In genomic region chr10:61657985-61658384, GRCm38 (mm10) we compare ENCODE assay signal across 8 mouse cellular contexts. TPM values are rescaled to one million over a fixed set of nuclear protein-coding genes. Genes with fewer than 3 reads are reported as not detected.
DNase-seq lines count a peak whose midpoint lies in the region; ATAC-seq and TF ChIP-seq lines count a peak whose summit lies in the region.

No protein-coding gene starts in this region.

- H3K4me2 ChIP-seq in forebrain, postnatal 0 days (ENCODE audit: low read depth): no peak overlapping the region
- H3K4me2 ChIP-seq in lung, postnatal 0 days (replicated peaks; ENCODE audit: low read depth, low read length): no peak overlapping the region

- H3K9ac ChIP-seq in forebrain, postnatal 0 days: no peak overlapping the region
- no peak overlapping the region for H3K9ac ChIP-seq in lung, postnatal 0 days (replicated peaks; ENCODE audit: low read depth)

- TF ChIP-seq CTCF in forebrain, postnatal 0 days (IDR thresholded peaks at IDR 0.05; ENCODE audit: low read depth): peak; percentile 86
- peak; percentile 80 for TF ChIP-seq CTCF in lung, postnatal 0 days (IDR thresholded peaks at IDR 0.05)

- no peak for TF ChIP-seq EP300 in lung, postnatal 0 days (IDR thresholded peaks at IDR 0.05)

- no peaks in the 10 kb centered on the region for H3K9me3 ChIP-seq in heart, embryonic 10.5 days
- H3K9me3 ChIP-seq in forebrain, postnatal 0 days (ENCODE audit: low read length): no peaks in the 10 kb centered on the region
- no peaks in the 10 kb centered on the region for H3K9me3 ChIP-seq in lung, postnatal 0 days (ENCODE audit: low read length)

- WGBS in heart, embryonic 10.5 days: 34% methylated on average over 4 of the region's 4 CpGs
- 28% methylated on average over 4 of the region's 4 CpGs for WGBS in forebrain, postnatal 0 days
- WGBS in lung, postnatal 0 days: 19% methylated on average over 4 of the region's 4 CpGs

- H3K27me3 ChIP-seq in heart, embryonic 10.5 days (ENCODE audit: insufficient read depth, poor library complexity, severe bottlenecking): no peaks in the 10 kb centered on the region
- H3K27me3 ChIP-seq in forebrain, postnatal 0 days (ENCODE audit: insufficient read depth, low read length): no peaks in the 10 kb centered on the region
- H3K27me3 ChIP-seq in lung, postnatal 0 days (replicated peaks; ENCODE audit: insufficient read depth, low read length): no peaks in the 10 kb centered on the region

- ATAC-seq in forebrain, postnatal 0 days: no peak
- ATAC-seq in lung, postnatal 0 days: peak; percentile 34; the same call in 1 of the 2 replicates

- no peak overlapping the region for H3K27ac ChIP-seq in heart, embryonic 10.5 days
- no peak overlapping the region for H3K27ac ChIP-seq in forebrain, postnatal 0 days (ENCODE audit: low read depth, low read length)
- H3K27ac ChIP-seq in lung, postnatal 0 days (ENCODE audit: low read length): no peak overlapping the region

- peak; percentile 45 for DNase-seq in heart, adult 8-10 months (ENCODE audit: low spot score)
- no peak for DNase-seq in heart, embryonic 10.5 days (ENCODE audit: low spot score)
- peak; percentile 78 for DNase-seq in 3T3-L1 (ENCODE audit: low read depth, low spot score)
- DNase-seq in MN1 (ENCODE audit: low spot score): peak; percentile 60
- peak; percentile 83 for DNase-seq in forebrain, postnatal 0 days
- DNase-seq in lung, postnatal 0 days (ENCODE audit: low spot score): peak; percentile 71
- peak; percentile 31 for DNase-seq in thymus, postnatal 25 days
- DNase-seq in layer of hippocampus, adult 9-11 months: no peak

- H3K36me3 ChIP-seq in heart, embryonic 10.5 days: peaks cover 57% of the 10 kb centered on the region
- H3K36me3 ChIP-seq in forebrain, postnatal 0 days (ENCODE audit: insufficient read depth): peaks cover 37% of the 10 kb centered on the region
- 0 out of 2 replicates have a peak, but pooled peaks cover 3% of the 10 kb centered on the region for H3K36me3 ChIP-seq in lung, postnatal 0 days (ENCODE audit: insufficient read depth, low read length)

- no peak overlapping the region for H3K4me3 ChIP-seq in heart, embryonic 10.5 days
- no peak overlapping the region for H3K4me3 ChIP-seq in forebrain, postnatal 0 days (ENCODE audit: low read depth, low read length)
- no peak overlapping the region for H3K4me3 ChIP-seq in lung, postnatal 0 days (ENCODE audit: low read depth, low read length)

- no peaks in the 10 kb centered on the region for H3K4me1 ChIP-seq in heart, embryonic 10.5 days
- no peaks in the 10 kb centered on the region for H3K4me1 ChIP-seq in forebrain, postnatal 0 days (ENCODE audit: insufficient read depth)
- H3K4me1 ChIP-seq in lung, postnatal 0 days (ENCODE audit: insufficient read depth, low read depth, low read length): no peaks in the 10 kb centered on the region

RNA-seq across cellular contexts. Expression of gene Ppa1, which starts 9.6 kb away (rescaled TPM):
- 10 to 100 TPM; 71.2 to 81.2 (median 74.4) TPM for total RNA-seq in heart, adult 8-10 months (2022)
- polyA plus RNA-seq in heart, embryonic 10.5 days (2016; fragmentation: Nextera tagmentation; extraction: Ambion mirVana): 183 and 245 TPM in 2 replicates
- total RNA-seq in forebrain, postnatal 0 days (2014; rRNA removed): 137 and 157 TPM in 2 replicates
- 201 and 219 TPM in 2 replicates for polyA plus RNA-seq in forebrain, postnatal 0 days (2015; fragmentation: Nextera tagmentation; extraction: Ambion mirVana)
- polyA plus RNA-seq in lung, postnatal 0 days (2015; fragmentation: Nextera tagmentation; extraction: Ambion mirVana): 39.8 and 40.1 TPM in 2 replicates

RNA-seq across cellular contexts. Expression of gene Sar1a, which starts 22.1 kb away (rescaled TPM):
- 100 to 1,000 TPM; 159 to 182 (median 170) TPM for total RNA-seq in heart, adult 8-10 months (2022)
- 187 and 218 TPM in 2 replicates for polyA plus RNA-seq in heart, embryonic 10.5 days (2016; fragmentation: Nextera tagmentation; extraction: Ambion mirVana)
- total RNA-seq in forebrain, postnatal 0 days (2014; rRNA removed): 188 and 221 TPM in 2 replicates
- 208 and 213 TPM in 2 replicates for polyA plus RNA-seq in forebrain, postnatal 0 days (2015; fragmentation: Nextera tagmentation; extraction: Ambion mirVana)
- polyA plus RNA-seq in lung, postnatal 0 days (2015; fragmentation: Nextera tagmentation; extraction: Ambion mirVana): 184 and 185 TPM in 2 replicates

RNA-seq across cellular contexts. Expression of gene Tysnd1, which starts 37.3 kb away (rescaled TPM):
- total RNA-seq in heart, adult 8-10 months (2022): 10 to 100 TPM; 21.8 to 24.1 (median 23.6) TPM
- polyA plus RNA-seq in heart, embryonic 10.5 days (2016; fragmentation: Nextera tagmentation; extraction: Ambion mirVana): 26.8 and 39.2 TPM in 2 replicates
- total RNA-seq in forebrain, postnatal 0 days (2014; rRNA removed): 50.5 and 56.8 TPM in 2 replicates
- 34.0 and 34.4 TPM in 2 replicates for polyA plus RNA-seq in forebrain, postnatal 0 days (2015; fragmentation: Nextera tagmentation; extraction: Ambion mirVana)
- 18.3 and 20.8 TPM in 2 replicates for polyA plus RNA-seq in lung, postnatal 0 days (2015; fragmentation: Nextera tagmentation; extraction: Ambion mirVana)

RNA-seq across cellular contexts. Expression of gene Aifm2, which starts 57.1 kb away (rescaled TPM):
- total RNA-seq in heart, adult 8-10 months (2022): 10 to 100 TPM; 21.1 to 29.9 (median 25.6) TPM
- 13.1 and 23.0 TPM in 2 replicates for polyA plus RNA-seq in heart, embryonic 10.5 days (2016; fragmentation: Nextera tagmentation; extraction: Ambion mirVana)
- total RNA-seq in forebrain, postnatal 0 days (2014; rRNA removed): 11.5 and 13.0 TPM in 2 replicates
- polyA plus RNA-seq in forebrain, postnatal 0 days (2015; fragmentation: Nextera tagmentation; extraction: Ambion mirVana): 8.4 and 11.7 TPM in 2 replicates
- 15.3 and 15.8 TPM in 2 replicates for polyA plus RNA-seq in lung, postnatal 0 days (2015; fragmentation: Nextera tagmentation; extraction: Ambion mirVana)

Comparison
In these comparisons a context has a peak if more than half of its experiments do, and no peak if none do; other contexts are left out.
1. DNase-seq: peak in heart, adult 8-10 months (single experiment), 3T3-L1 (single experiment), MN1 (single experiment), forebrain, postnatal 0 days (single experiment), lung, postnatal 0 days (single experiment) and thymus, postnatal 25 days (single experiment); none in heart, embryonic 10.5 days (single experiment) and layer of hippocampus, adult 9-11 months (single experiment).